Mouse (Mus musculus): ENCODE results near the gene Rapgef1.
A peak's percentile ranks its signal among the peaks of the same experiment; 100 is the strongest.
"Not testable (repeated sequence)": the region's sequence is repeated elsewhere in the genome, so short reads cannot be mapped to it uniquely, and the experiment has no call there.

Gene Rapgef1

DNA sequence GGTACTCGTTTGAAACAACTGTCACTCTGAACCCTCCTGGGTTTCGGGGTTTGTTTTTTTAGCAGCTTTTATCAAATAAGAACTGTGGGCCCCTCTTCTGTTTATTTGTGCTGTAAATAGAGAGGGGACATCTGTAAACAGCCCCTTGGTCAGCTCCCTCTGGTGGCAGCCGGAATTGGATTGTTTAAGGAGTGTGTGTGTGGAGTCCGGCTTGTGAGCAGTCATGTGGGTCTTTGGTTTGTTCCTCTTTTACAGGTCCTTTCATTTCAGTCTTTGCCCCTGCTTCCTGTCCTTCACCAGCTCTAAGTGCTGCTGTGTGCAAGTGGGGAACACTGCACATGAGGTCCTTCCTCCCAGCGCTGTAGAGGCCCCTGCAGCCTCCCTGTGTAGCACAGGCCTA lies 119.8 kb downstream of the Rapgef1 start:
- DNase-seq (ENCODE audit: low read depth), result no peak

GRCm38 (mm10) chr2:29741207-29741606 lies 121.7 kb downstream of the Rapgef1 start:
- no peak for DNase-seq (ENCODE audit: low read depth)

- no peak for DNase-seq (ENCODE audit: low read depth)
Measured at GRCm38 (mm10) chr2:29744256-29744655, 124.7 kb downstream of the Rapgef1 start.

DNA sequence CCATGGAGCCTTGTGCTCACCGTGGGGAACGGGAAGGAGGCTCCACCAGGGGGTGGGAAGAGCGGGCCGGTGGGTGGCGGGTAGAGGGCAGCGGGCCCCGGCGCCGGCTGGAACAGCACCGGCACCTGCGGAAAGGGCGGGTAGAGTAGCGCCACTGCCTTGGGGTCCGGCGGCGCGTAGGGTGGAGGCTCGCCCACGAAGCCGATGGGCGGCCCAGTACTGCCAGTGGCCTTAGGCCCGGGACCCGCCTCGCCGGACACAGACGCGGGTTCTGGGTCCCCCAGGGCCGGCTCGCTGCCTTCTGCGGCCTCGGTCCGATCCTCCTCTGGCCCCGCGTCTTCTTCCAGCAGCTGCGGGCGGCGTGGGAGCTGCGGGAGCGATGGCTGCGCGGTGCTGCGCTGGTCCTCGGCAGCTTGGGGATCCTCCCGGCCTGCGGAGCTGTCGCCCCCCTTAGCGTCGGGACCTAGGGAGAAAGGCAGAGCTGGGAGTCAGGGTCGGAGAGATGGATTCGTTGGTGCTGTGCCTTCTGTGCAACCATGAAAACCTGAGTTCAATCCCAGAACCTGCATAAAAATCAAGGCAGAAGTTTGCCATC lies 127.8 kb downstream of the Rapgef1 start:
- no peak for DNase-seq (ENCODE audit: low read depth)

DNA sequence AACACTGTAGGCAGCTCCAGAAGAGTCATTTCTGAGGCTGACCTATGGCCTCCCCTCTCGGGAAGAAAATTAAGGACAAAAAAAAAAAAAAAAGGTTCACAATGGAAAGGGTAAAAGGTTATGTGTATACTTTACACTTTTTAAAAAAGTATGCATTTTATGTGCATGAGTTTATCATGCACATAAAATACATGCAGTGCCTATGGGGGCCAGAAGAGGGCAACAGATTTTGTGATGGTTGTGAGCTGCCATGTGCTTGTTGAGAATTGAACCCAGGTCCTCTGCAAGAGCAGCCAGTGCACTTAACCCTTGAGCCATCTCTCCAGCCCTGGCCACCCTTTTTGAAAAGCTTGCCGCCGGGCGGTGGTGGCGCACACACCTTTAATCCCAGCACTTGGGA lies 128.3 kb downstream of the Rapgef1 start:
- DNase-seq (ENCODE audit: low read depth), result peak; percentile 31

- DNase-seq (ENCODE audit: low read depth), result no peak
Measured at GRCm38 (mm10) chr2:29748499-29748898, 129.0 kb downstream of the Rapgef1 start.

- DNase-seq (ENCODE audit: low read depth), result no peak
Measured at GRCm38 (mm10) chr2:29751497-29751896, 132.0 kb downstream of the Rapgef1 start, which contains the start of gene Gm13420. Gene Gm13420 (minus strand): TSS chr2:29751685.

GRCm38 (mm10) chr2:29752397-29752796 lies 132.9 kb downstream of the Rapgef1 start:
- DNase-seq (ENCODE audit: low read depth), result no peak

- DNase-seq (ENCODE audit: low read depth), result no peak
Measured at GRCm38 (mm10) chr2:29755693-29756092, 136.2 kb downstream of the Rapgef1 start.

DNA sequence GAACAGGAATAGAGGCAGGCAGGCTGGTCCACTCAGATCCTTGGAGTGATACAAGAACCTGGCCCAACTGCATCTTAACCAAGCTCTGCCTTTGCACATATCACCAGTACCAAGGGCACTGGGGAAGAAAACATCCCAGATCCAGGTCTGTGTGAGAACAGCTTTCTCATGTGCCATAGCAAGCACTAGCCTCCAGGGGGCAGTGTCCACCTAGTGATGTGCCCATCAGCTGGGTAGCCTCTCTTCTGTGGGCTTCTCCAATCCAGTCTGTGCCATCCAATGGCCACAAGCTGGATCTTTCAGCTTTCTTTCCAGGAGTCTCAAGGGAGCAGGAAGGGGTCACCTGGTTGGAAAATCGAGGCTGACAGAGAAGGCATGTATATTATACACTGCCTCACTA lies 145.3 kb downstream of the Rapgef1 start:
- DNase-seq (ENCODE audit: low read depth), result peak; percentile 86

DNA sequence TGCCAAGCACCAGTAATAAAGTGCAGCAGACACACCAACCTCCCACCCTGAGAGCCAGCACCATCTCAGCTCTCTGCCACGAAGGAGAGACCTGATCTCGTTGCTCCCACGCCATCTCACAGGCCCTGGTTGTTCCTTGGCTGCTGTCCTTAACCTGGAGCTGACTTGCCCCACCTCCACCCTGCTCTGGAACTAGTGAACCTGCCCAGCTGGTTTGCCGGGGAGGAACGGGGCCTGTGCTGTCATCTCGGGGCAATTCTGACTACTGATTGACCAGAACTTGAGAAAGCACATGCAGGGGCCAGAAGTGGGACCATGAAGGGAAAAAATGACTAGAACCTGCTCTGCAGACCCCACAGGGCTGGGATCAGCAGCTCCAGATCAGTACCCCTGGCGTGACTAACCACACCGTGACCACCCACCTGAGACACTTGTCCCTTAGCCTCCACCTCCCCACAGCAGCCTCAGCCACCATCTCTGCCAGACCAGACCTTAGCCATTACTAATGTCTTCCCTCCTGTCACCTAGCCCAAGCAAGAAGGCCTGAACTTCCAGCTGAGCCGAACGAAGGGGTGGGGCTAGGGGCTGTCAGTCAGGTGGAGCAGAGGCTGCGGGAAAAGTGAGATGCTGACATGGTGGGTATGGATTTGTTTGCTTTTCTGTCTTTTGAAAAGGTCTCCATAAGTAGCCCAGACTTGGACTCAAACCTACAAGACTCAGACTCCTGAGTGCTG lies 148.6 kb downstream of the Rapgef1 start:
- no peak for DNase-seq (ENCODE audit: low read depth)

DNA sequence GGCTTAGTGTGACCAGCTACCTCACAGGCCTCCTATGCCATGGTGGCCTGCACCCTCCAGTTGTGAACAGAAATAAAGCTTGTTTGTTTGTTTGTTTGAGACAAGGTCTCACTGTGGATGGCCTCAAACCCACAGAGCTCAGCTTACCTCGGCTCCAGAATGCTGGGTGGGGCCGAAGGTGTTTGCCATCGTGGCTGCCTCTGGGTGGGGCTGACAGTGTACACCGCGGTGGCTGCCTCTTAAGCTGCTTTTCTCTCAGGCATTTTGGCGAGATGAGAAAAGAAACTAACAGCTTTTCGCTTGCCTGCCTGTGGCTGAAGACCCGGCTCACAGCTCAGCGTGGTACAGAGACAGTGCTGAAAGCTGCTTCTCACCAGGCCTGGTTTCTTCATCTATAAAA lies 149.4 kb downstream of the Rapgef1 start:
- no peak for DNase-seq (ENCODE audit: low read depth)

DNA sequence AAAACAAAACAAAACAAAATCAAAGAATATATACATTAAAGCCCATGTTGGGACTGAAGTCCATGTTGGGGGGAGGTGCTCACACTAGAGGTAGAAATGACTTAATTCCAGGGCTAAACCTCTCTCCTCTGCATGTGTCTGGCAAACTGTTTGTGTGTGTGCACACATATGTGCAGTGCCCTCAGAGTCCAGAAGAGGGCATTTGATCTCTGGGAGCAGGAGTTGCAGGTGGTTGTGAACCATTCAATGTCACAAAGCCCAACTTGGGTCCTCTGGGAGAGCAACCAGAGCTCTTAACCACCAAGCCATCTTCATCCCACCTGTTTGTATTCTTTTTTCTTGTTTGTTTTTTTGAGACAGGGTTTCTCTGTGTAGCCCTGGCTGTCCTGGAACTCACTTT lies 150.6 kb downstream of the Rapgef1 start:
- no peak for DNase-seq (ENCODE audit: low read depth)

DNA sequence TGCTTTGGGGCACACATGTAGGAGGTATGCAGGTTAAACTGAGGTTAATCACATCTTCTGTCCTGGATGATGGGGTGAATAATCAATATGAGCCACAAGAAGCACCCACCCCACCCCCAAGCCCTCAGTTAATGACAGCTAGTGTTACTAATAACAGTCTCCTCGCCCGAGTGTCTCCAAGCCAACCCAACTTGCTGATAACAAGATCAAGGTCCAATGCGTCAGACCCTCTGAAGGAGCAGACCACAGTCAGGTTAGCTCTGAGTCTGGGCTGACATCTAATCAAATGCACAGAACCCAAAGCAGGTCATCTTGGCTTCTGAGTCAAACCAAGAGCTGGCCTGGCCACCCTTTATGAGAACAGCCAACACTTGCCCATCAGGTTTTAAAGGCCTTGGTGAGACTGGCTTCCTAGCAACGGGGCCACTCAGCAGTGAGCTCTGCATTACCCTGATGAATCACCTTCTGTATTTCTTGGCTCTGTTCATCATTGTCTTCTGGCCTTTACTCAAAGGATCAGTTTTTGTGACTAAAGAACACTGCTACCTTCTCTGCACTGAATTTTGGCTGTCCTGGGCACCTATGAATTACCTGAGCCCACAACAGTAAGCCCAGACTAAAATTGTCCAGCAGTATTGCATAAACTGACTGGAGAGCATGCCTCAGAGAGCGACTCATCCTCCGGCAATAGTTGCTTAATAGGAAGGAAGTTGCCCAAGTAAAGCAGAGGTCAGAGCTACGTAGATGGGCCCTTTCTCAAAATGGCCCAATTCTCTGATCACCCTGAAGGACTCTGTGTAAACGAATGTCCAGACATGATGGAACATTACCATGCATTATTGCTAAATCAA lies 152.3 kb downstream of the Rapgef1 start:
- DNase-seq (ENCODE audit: low read depth), result peak; percentile 81

DNA sequence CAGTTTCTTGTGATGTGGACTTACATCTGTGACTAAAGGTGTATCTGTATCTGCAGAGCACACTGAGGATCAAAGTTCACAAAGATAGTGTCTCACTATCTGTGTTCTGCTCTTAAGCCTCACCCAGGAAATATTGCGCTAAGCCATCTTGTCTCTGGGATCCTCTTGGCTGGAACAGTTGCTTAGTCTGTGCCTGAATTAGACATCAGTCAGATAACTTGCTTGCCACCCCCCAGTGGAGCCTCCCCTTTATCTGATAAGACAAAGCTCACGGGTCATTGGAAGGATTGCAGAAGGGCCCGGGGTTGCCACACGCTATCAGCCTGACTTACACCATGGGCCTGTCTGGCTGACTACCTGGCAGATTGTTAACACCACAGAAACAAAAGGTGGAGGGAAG lies 153.8 kb downstream of the Rapgef1 start:
- no peak for DNase-seq (ENCODE audit: low read depth)

GRCm38 (mm10) chr2:29781256-29781655 lies 161.7 kb downstream of the Rapgef1 start:
- DNase-seq (ENCODE audit: low read depth), result not testable (repeated sequence)

GRCm38 (mm10) chr2:29784290-29784689 lies 164.8 kb downstream of the Rapgef1 start:
- no peak for DNase-seq (ENCODE audit: low read depth)

- peak; percentile 95 for DNase-seq (ENCODE audit: low read depth)
Measured at GRCm38 (mm10) chr2:29787104-29787917, 167.8 kb downstream of the Rapgef1 start, which contains the start of gene Coq4. Gene Coq4 (plus strand): TSS chr2:29787493.

DNA sequence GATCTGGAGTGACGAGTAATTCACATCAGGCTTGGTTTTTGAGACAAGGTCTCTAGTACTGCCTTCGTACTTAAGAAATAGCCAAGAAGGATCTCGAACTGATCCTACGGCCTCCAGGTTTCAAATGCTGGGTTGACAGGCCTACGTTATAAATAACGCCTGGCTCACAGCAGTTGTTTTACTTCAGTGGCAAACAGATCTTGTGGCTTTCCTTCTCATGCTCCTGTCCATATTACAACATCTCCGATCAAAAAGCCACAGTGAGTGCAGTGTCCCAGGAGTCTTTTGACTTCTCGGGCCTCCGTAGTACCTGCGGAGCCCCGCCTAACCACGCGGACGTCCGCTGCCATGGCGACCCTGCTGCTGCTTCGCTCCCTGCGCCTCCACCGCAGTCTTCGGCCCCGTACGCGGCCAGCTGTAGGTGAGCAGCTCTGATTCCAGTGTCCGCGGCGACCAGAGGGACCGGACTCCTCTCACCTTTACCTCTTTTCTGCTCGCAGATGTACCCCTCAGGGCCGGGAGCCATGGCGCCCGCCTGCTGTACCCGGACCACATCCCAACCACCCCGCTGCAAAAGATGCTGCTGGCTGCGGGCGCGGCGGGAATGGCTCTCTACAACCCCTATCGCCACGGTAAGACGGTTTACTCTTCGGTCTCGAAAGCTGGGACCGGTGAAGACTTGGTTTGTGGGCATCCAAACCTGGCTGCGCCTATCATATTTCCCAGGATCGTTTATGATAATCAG lies 168.6 kb downstream of the Rapgef1 start, which contains the start of gene Trub2:
Trub2 (minus strand) TSS at position 566 of the 745 bp plus-strand sequence.
- peak; percentile 84 for DNase-seq (ENCODE audit: low read depth)

Measured in NIH3T3 (cell line).